Mouse (Mus musculus): Measurements from ENCODE around the gene Ncaph2. TPM values are rescaled to one million over a fixed set of nuclear protein-coding genes. Genes with fewer than 3 reads are reported as not detected.

Ncaph2 gene
- 59.3 and 60.2 TPM in 2 replicates for polyA plus RNA-seq (2012; ENCODE audit: insufficient read depth, insufficient read length, missing spikeins)

DNA sequence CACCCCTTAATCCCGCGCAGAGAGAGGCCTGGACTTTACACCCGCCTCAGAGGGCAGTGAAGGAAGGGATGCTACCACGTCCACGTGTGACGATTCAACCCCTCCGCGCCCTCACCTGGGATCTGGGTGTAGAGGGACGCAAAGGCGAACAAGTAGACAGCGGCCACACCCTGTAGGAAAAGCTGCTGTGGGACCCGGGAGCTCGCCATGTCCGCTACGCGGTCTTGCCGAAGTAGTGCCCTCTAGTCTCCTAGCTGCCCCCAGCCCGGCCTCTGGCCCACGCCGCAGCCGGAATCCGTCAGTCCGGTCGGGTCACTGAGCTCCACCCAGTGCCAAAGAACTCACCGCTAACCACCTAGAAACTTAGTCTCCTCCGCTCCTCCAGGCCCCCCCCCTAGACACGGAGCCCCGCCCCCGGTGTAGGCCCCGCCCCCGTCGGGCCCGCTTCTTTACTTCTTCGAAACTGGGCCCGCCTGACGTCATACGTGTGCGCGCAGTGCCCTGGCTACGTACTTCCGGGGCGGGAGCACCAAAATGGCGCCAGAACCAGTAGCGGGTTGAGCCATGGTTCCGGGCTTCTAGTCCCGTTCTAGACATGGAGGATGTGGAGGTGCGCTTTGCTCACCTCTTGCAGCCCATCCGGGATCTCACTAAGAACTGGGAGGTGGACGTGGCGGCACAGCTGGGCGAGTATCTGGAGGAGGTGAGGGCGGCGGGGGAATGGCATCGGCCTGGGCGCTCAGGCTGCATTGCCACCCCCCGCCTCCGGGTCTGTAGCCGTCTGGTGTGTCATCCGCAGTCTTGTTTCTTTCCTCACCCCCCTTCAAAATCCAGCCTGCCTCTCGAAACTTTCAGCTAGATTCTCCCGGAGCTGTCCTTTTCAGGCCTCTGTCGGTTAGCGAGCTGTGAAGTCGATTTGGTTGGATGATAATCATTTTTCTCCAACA, at the start of gene Ncaph2, which contains the start of gene Lmf2:
Gene Ncaph2, plus strand, starts transcription at position 479 of the 947 bp plus-strand sequence.
Gene Lmf2, minus strand, starts transcription at position 419 of the 947 bp plus-strand sequence.
- Histone ChIP-seq H3K4me3 (ENCODE audit: insufficient read depth, low read depth, low read length) (peak within 1 kb of the TSS; percentile 88), H3K27ac (replicated peaks; ENCODE audit: low read depth, low read length) (peak within 1 kb of the TSS; percentile 79), H3K4me1 (ENCODE audit: control insufficient read depth, insufficient read depth, insufficient read length, low read length) (peaks cover 11% of the 10 kb centered on the region)

DNA sequence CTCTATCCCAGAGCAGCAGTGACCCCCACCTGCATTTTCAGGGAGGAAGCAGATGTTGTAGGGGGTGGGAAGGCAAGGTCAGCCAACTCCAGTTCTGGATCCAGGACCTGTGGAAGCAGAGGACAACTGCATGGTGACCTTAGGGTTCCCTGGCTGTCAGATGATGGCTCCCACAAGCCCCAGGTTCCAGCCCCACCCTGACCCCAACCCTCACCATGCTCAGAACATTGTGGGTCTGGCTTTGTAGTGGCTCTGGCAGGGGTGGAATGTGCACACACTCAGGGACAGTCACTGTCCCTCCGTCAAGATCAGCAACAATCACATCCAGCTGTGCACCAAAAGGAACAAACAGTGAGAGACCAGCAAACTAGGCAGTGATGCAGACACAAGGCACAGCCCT, 49.6 kb upstream of the Ncaph2 start:
- peaks cover 16% of the 10 kb centered on the region for H3K4me1 ChIP-seq (ENCODE audit: control insufficient read depth, insufficient read depth, insufficient read length, low read length)
- H3K27ac ChIP-seq (replicated peaks; ENCODE audit: low read depth, low read length): no peak overlapping the region
- no peak overlapping the region for H3K4me3 ChIP-seq (ENCODE audit: insufficient read depth, low read depth, low read length)

DNA sequence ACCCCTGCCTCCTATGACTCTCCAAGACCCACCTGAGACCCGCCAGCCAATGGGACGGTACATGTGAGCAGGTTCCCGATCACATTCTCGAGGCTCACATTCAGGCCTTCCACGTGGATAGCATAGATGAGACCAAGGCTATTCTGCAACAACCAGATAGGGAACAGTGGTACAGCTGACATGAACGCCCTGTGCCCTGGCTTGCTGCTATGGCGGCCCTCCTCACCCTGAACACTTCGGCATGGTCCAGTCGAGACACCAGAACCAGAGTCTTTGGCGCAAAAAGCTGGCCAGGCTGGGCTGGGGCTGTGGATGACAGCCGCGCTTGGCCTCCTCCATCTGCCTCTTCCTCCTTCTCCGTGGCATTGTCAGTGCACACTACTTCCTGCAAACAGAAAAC, 48.1 kb upstream of the Ncaph2 start:
- no peak overlapping the region for H3K27ac ChIP-seq (replicated peaks; ENCODE audit: low read depth, low read length)
- no peak overlapping the region for H3K4me3 ChIP-seq (ENCODE audit: insufficient read depth, low read depth, low read length)
- H3K4me1 ChIP-seq (ENCODE audit: control insufficient read depth, insufficient read depth, insufficient read length, low read length): peaks cover 24% of the 10 kb centered on the region

DNA sequence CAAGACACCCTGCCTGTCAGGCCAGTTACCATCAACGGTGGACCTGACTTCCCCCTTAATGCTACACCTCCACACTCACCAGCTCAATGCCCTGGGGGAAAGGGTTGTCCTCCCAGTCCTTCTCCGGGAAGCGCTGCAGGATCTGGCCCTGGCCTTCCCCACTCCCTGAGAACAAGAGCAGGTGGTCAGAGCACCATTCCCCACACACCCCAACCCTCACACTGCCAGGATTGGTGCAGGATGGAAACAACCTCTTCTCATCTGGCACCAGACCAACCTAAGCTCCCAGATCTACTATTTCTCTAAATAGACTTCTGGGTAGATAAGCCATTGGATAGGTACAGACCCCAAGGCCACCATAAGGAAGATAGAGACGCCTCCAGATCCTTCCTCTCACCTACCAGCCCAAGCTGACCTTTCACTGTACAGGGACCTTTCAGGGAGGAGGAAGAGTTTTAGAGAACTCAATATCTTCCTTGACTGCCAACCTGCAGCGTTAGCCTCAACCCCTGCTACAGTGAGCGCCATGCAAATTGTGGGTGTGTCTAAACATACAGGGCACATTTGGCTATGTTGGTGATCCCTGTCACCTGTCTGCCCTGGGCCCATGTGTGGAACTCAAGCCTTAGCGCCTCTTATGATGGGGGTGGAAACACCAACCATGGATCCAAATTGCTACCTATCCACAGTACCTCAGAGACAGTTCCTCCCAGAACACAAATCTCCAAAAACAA, 46.9 kb upstream of the Ncaph2 start:
- no peak overlapping the region for H3K4me3 ChIP-seq (ENCODE audit: insufficient read depth, low read depth, low read length)
- no peak overlapping the region for H3K27ac ChIP-seq (replicated peaks; ENCODE audit: low read depth, low read length)
- H3K4me1 ChIP-seq (ENCODE audit: control insufficient read depth, insufficient read depth, insufficient read length, low read length): peaks cover 32% of the 10 kb centered on the region

DNA sequence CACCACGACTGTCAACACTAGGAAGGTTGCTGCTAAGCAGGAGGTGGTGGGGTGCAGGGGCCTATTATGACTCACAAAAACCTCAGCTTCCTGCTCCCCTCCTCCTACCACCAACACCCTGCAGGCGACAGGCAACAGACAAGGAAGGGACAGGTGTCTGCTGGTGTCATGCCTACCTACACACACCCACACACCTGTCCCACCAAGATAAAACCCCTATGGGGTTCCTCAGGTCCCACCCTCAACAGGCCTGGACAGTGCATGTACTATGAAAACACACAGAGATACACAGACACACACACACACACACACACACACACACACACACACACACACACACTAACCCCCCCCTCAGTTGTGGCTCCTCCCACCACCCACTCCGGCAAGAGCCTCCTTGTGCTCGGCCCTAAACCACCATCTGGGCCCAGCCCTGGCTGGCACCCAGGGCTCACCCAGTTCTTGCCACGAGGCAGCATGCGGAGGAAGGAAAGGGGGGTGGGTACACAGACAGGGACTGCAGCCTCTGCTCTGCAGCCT, 45.5 kb upstream of the Ncaph2 start:
- Histone ChIP-seq H3K27ac (replicated peaks; ENCODE audit: low read depth, low read length) (no peak overlapping the region), H3K4me1 (ENCODE audit: control insufficient read depth, insufficient read depth, insufficient read length, low read length) (peaks cover 38% of the 10 kb centered on the region), H3K4me3 (ENCODE audit: insufficient read depth, low read depth, low read length) (no peak overlapping the region)

DNA sequence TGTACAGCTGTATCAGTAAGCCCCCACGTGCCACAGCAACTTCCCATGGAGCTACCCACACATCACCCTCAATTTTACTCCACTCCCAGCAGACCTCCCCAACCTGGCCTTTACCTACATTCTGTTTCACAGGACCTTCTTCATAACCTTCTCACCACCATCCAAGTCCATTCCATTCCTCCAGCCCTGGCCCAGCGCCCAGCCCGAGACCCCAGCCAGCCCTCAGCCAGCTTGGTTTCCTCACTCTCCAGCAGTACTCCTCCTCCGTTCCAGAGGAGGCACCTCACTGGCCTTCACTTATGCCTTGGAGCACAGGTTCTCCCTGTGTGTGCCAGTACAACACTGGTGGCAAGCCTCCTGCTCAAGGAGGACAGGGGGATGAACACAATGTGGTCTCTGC, 42.2 kb upstream of the Ncaph2 start:
- Histone ChIP-seq H3K27ac (replicated peaks; ENCODE audit: low read depth, low read length) (no peak overlapping the region), H3K4me1 (ENCODE audit: control insufficient read depth, insufficient read depth, insufficient read length, low read length) (peaks cover 39% of the 10 kb centered on the region), H3K4me3 (ENCODE audit: insufficient read depth, low read depth, low read length) (peak overlapping the region; percentile 88)

DNA sequence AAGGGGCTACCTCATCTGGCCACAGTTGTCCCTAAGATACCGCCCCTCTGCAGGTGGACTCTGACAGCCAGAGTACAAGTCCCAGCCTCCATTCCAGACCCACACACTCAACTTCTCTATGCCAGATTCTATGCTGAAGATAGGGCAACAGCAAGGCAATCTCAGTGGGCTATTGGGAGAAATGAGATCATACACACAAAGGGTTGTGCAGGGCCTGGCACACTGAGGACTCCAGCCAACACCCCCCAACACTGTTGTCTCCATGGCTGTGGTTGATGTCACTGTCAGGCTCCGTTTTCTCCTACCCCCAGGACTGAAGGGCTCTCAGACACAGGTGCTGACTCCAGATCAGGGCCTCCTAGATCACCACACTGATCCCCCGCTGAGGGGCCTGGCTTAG, 41.4 kb upstream of the Ncaph2 start:
- Histone ChIP-seq H3K4me3 (ENCODE audit: insufficient read depth, low read depth, low read length) (peak overlapping the region; percentile 88), H3K4me1 (ENCODE audit: control insufficient read depth, insufficient read depth, insufficient read length, low read length) (peaks cover 36% of the 10 kb centered on the region), H3K27ac (replicated peaks; ENCODE audit: low read depth, low read length) (no peak overlapping the region)

DNA sequence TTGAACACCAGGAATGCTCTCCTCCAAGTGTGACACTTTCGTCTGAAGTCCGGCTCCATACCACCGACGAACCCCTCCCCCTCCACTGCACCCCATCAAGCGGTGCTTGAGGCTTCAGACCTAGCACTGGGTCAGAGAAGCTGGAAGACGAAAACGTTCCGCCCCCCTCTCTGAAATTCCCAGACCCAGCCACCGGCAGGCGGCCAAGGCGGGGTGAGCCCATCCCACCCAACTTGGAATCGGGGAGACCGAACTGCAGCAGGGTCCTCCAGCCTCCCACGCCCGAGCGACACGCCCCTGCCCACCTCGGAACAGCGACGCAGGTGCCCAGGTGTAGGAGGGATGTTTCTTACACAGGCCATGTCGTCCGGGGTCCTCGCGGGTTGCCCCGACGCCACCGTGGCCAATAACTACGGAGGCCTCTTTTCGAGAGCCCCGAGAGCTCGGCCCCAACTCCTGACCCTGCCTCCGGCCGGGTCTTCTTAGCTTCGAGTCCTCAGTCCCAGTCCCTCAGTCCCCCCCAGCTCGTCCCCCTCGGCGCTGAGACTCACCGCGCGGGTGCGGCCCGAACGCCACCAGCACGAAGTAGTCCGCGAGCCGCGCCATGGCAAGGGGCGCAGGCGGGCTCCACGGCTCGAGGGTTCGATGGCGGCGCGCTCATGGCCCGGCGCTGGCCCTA, 40.9 kb upstream of the Ncaph2 start:
- H3K4me3 ChIP-seq (ENCODE audit: insufficient read depth, low read depth, low read length): peak overlapping the region; percentile 88
- H3K4me1 ChIP-seq (ENCODE audit: control insufficient read depth, insufficient read depth, insufficient read length, low read length): peaks cover 36% of the 10 kb centered on the region
- no peak overlapping the region for H3K27ac ChIP-seq (replicated peaks; ENCODE audit: low read depth, low read length)

DNA sequence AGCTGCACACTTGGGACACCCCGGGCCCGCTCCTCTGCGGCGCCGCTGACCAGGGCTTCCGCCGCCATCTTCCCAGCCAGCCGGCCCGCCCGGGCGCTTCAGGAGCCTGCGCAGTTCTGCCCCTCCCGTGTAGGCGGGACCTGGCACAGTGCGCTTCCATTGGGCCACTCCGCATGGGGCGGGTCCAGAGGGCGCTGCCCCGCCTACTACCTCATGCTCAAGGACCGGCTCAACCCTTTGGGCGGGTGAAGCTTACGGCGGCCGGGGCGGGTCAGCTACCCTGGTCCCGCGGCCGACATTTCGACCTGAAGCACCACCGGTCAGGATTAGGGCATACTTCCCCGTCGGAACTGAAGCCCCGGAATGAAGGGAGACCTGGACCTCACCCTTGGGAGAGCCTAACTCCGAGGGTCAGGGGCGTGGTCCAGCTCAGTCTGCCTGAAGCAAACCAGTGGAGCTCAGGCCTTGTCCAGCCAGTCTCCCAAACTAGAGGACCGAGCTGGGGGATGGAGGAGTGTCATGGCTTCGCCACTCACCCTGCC, 40.3 kb upstream of the Ncaph2 start, which contains the start of gene Sbf1:
Gene Sbf1, minus strand, starts transcription at position 122 of the 542 bp plus-strand sequence.
- H3K27ac ChIP-seq (replicated peaks; ENCODE audit: low read depth, low read length): peak within 1 kb of the TSS; percentile 96
- peak within 1 kb of the TSS; percentile 88 for H3K4me3 ChIP-seq (ENCODE audit: insufficient read depth, low read depth, low read length)
- H3K4me1 ChIP-seq (ENCODE audit: control insufficient read depth, insufficient read depth, insufficient read length, low read length): peaks cover 31% of the 10 kb centered on the region

DNA sequence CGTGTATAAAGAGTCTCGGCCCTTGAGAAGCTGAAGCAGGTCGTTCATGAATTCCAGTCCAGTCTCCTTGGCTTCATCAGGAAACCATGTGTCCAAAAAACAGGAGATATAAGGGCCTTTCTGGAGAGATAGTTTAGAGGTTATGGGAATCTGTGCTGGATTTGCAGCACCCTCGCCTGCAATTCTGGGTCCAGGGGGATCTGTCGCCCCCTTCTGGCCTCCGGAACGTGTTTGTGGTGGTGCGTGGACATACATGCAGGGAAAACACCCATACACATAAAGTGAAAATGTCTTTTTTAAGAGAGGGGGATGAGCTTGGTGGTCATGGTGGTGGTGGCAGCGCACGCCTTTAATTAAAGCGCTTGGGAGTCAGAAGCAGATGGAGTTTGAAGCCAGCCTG, 39.4 kb upstream of the Ncaph2 start:
- Histone ChIP-seq H3K27ac (replicated peaks; ENCODE audit: low read depth, low read length) (0 out of 2 replicates have a peak overlapping the region, but pooled peaks have one; percentile 30), H3K4me1 (ENCODE audit: control insufficient read depth, insufficient read depth, insufficient read length, low read length) (peaks cover 24% of the 10 kb centered on the region), H3K4me3 (ENCODE audit: insufficient read depth, low read depth, low read length) (peak overlapping the region; percentile 83)

DNA sequence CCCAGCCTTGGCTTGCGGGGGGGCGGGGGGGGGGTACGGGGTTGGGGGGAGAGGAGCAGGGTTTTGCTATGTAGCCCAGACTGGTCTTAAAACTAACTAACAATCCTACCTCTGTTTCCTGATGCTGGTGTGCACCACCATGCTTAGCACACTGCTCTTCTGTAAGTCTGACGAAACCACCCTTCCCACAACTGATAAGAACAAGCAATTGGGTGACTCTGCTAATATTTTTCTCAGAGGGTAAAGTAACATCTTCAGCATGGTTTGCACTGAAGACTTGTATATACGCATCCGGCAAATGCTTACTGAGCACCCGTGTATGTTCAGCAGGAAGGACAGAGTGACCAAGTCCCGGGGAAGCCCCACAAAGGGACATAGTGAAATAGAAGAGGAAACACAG, 34.3 kb upstream of the Ncaph2 start:
- H3K4me1 ChIP-seq (ENCODE audit: control insufficient read depth, insufficient read depth, insufficient read length, low read length): no peaks in the 10 kb centered on the region
- H3K4me3 ChIP-seq (ENCODE audit: insufficient read depth, low read depth, low read length): no peak overlapping the region
- H3K27ac ChIP-seq (replicated peaks; ENCODE audit: low read depth, low read length): no peak overlapping the region

DNA sequence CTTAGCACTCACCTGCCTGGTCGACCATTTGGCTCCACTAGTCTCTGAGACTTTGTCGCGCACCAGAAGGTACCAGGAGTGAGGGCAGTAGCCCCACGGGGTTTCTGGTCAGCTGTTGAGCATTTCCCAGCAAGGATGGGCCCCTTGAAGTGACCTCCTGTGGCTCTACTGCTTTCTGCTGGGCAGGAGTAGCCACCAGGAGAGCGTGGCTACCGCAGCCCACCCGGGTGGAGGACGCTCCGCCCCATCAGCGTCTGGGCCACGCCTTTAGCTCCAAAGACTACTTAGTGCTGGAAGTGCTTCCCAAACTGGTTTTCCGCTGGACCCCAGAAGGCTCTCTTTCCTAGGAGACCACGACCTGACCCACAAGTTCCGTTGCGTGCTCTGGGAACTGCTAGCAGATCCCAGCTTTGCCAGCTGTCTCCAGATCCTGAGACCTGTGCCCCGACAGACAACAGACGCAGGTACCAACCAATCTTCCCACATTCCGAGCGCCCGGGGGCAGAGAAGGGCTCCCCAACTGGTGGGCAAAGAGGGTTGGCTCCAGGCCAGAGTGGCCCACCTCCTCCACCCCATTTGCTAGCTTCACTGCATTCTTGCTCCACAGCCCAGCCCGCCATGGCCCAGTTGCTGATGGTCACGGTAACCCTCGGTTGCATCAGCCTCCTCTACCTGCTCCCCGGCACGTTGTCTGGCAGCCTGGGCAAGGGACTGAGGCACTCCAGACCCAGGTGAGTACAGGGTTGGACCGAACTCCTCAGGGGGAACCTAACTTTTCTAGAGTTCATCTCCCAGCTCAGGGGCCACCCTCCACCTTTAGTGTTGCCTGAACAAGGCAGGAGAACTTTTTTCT, 32.6 kb upstream of the Ncaph2 start, which contains the start of gene Adm2:
Gene Adm2, plus strand, starts transcription at position 51 of the 853 bp plus-strand sequence.
- no peak within 1 kb of the TSS for H3K27ac ChIP-seq (replicated peaks; ENCODE audit: low read depth, low read length)
- H3K4me3 ChIP-seq (ENCODE audit: insufficient read depth, low read depth, low read length): no peak within 1 kb of the TSS
- no peaks in the 10 kb centered on the region for H3K4me1 ChIP-seq (ENCODE audit: control insufficient read depth, insufficient read depth, insufficient read length, low read length)

DNA sequence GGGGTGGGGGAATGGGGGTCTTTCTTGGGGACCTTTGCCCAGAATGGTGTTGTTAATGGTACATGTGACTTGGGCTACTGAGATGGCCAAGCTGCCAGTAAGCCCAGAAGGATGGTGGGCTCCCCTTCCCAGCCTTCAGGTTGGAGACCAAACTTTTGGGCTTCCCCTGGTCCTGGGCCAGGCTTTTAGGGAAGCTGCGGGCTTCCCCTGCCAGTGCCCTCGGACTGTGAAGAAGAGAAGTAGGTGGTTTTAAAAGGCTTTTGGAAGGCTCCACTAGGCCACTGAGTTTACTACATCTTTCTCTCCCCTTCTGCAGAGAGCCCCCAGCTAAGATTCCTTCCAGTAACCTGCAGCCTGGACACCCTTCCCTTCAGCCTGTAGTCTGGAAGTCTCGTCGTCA, 31.9 kb upstream of the Ncaph2 start:
- Histone ChIP-seq H3K4me3 (ENCODE audit: insufficient read depth, low read depth, low read length) (no peak overlapping the region), H3K4me1 (ENCODE audit: control insufficient read depth, insufficient read depth, insufficient read length, low read length) (no peaks in the 10 kb centered on the region), H3K27ac (replicated peaks; ENCODE audit: low read depth, low read length) (no peak overlapping the region)

DNA sequence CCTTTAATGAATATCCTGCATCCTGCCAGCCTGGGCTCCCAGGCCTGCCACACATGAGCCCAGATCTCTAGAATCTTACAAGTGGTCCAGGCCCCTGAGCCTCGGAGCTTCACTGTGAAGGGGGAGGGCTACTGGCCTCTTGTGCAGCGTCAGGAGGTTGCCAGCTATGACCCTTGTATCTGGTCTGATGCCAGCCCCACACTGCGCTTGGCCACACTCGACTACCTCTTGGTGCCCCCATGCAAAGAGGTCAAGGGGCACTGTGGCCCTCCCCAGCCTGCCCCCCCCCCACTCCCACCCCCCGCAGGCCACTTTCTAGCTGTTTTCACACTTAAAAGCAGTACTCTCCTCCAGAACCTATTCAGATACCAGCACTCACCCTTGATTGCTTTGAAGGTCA, 29.1 kb upstream of the Ncaph2 start:
- no peak overlapping the region for H3K27ac ChIP-seq (replicated peaks; ENCODE audit: low read depth, low read length)
- no peaks in the 10 kb centered on the region for H3K4me1 ChIP-seq (ENCODE audit: control insufficient read depth, insufficient read depth, insufficient read length, low read length)
- H3K4me3 ChIP-seq (ENCODE audit: insufficient read depth, low read depth, low read length): no peak overlapping the region

Measured in brown adipose tissue, adult 24 weeks (tissue).